Mouse (Mus musculus): ENCODE results near the gene Hyal2. TPM values are rescaled to one million over a fixed set of nuclear protein-coding genes. Genes with fewer than 3 reads are reported as not detected.
A peak's percentile ranks its signal among the peaks of the same experiment; 100 is the strongest.

The Hyal2 gene
- polyA plus RNA-seq, 1 experiment from 2014 or later, result 138 TPM

GRCm38 (mm10) chr9:107580501-107581317 is 13.0 kb downstream of the Hyal2 start, which contains the start of gene Hyal3:
Gene Hyal3 (plus strand): TSS chr9:107580818.
- no peaks in the 10 kb centered on the region for H3K36me3 ChIP-seq (replicated peaks; ENCODE audit: control insufficient read depth, insufficient read depth, low read depth, low read length)
- H3K4me3 ChIP-seq (ENCODE audit: low read depth, low read length), result peak within 1 kb of the TSS; percentile 57
- H3K4me1 ChIP-seq (ENCODE audit: control insufficient read depth, insufficient read depth, low read length), result no peaks in the 10 kb centered on the region; the same call in 1 of the 2 replicates
- no peaks in the 10 kb centered on the region for H3K27me3 ChIP-seq (ENCODE audit: control insufficient read depth, insufficient read depth, low read length)
- peak within 1 kb of the TSS; percentile 88 for H3K4me2 ChIP-seq (ENCODE audit: low read depth, low read length)
- H3K9ac ChIP-seq (replicated peaks; ENCODE audit: low read length), result peak within 1 kb of the TSS; percentile 75
- DNase-seq (ENCODE audit: low spot score), result peak; percentile 91
- WGBS, result under 1% methylated on average over 32 of the region's 32 CpGs
- no peaks in the 10 kb centered on the region for H3K9me3 ChIP-seq (replicated peaks; ENCODE audit: control insufficient read depth, low read length)
- peak within 1 kb of the TSS; percentile 81 for H3K27ac ChIP-seq (replicated peaks; ENCODE audit: low read depth, low read length)
- ATAC-seq (replicated peaks; ENCODE audit: insufficient number of reproducible peaks, low FRiP score, low TSS enrichment, low read depth), result peak; percentile 60

GRCm38 (mm10) chr9:107581584-107581983 is 13.8 kb downstream of the Hyal2 start:
- 69% methylated on average over 4 of the region's 4 CpGs for WGBS
- DNase-seq (ENCODE audit: low spot score) (no peak), ATAC-seq (replicated peaks; ENCODE audit: insufficient number of reproducible peaks, low FRiP score, low TSS enrichment, low read depth) (no peak)
- peak overlapping the region; percentile 57 for H3K4me3 ChIP-seq (ENCODE audit: low read depth, low read length)
- H3K27ac ChIP-seq (replicated peaks; ENCODE audit: low read depth, low read length), result 0 out of 2 replicates have a peak overlapping the region, but pooled peaks have one; percentile 81
- no peaks in the 10 kb centered on the region for H3K36me3 ChIP-seq (replicated peaks; ENCODE audit: control insufficient read depth, insufficient read depth, low read depth, low read length)
- H3K4me1 ChIP-seq (ENCODE audit: control insufficient read depth, insufficient read depth, low read length), result no peaks in the 10 kb centered on the region; the same call in 1 of the 2 replicates
- peak overlapping the region; percentile 88 for H3K4me2 ChIP-seq (ENCODE audit: low read depth, low read length)
- no peaks in the 10 kb centered on the region for H3K9me3 ChIP-seq (replicated peaks; ENCODE audit: control insufficient read depth, low read length)
- peak overlapping the region; percentile 75; the same call in 1 of the 2 replicates for H3K9ac ChIP-seq (replicated peaks; ENCODE audit: low read length)
- H3K27me3 ChIP-seq (ENCODE audit: control insufficient read depth, insufficient read depth, low read length), result no peaks in the 10 kb centered on the region

- DNase-seq (ENCODE audit: low spot score) (no peak), ATAC-seq (replicated peaks; ENCODE audit: insufficient number of reproducible peaks, low FRiP score, low TSS enrichment, low read depth) (no peak)
- H3K4me2 ChIP-seq (ENCODE audit: low read depth, low read length), result no peak overlapping the region
Measured at GRCm38 (mm10) chr9:107582509-107583062, 14.8 kb downstream of the Hyal2 start.

GRCm38 (mm10) chr9:107583174-107583573 is 15.4 kb downstream of the Hyal2 start:
- H3K27ac ChIP-seq (replicated peaks; ENCODE audit: low read depth, low read length), result no peak overlapping the region
- DNase-seq (ENCODE audit: low spot score), result no peak
- H3K4me1 ChIP-seq (ENCODE audit: control insufficient read depth, insufficient read depth, low read length), result peaks cover under 1% of the 10 kb centered on the region

More at GRCm38 (mm10) chr9:107582509-107583062, 14.8 kb downstream of the Hyal2 start:
- 90% methylated on average over 7 of the region's 7 CpGs for WGBS
- Histone ChIP-seq H3K27ac (replicated peaks; ENCODE audit: low read depth, low read length) (no peak overlapping the region), H3K4me1 (ENCODE audit: control insufficient read depth, insufficient read depth, low read length) (no peaks in the 10 kb centered on the region; the same call in 1 of the 2 replicates), H3K9ac (replicated peaks; ENCODE audit: low read length) (no peak overlapping the region; the same call in 1 of the 2 replicates), H3K36me3 (replicated peaks; ENCODE audit: control insufficient read depth, insufficient read depth, low read depth, low read length) (no peaks in the 10 kb centered on the region), H3K4me3 (ENCODE audit: low read depth, low read length) (no peak overlapping the region), H3K27me3 (ENCODE audit: control insufficient read depth, insufficient read depth, low read length) (no peaks in the 10 kb centered on the region), H3K9me3 (replicated peaks; ENCODE audit: control insufficient read depth, low read length) (no peaks in the 10 kb centered on the region)

GRCm38 (mm10) chr9:107586504-107586903 is 18.8 kb downstream of the Hyal2 start:
- ATAC-seq (replicated peaks; ENCODE audit: insufficient number of reproducible peaks, low FRiP score, low TSS enrichment, low read depth) (no peak), DNase-seq (ENCODE audit: low spot score) (no peak)
- H3K36me3 ChIP-seq (replicated peaks; ENCODE audit: control insufficient read depth, insufficient read depth, low read depth, low read length), result peaks cover 5% of the 10 kb centered on the region
- no peaks in the 10 kb centered on the region for H3K27me3 ChIP-seq (ENCODE audit: control insufficient read depth, insufficient read depth, low read length)
- H3K9ac ChIP-seq (replicated peaks; ENCODE audit: low read length), result no peak overlapping the region
- no peaks in the 10 kb centered on the region for H3K9me3 ChIP-seq (replicated peaks; ENCODE audit: control insufficient read depth, low read length)
- 91% methylated on average over 5 of the region's 5 CpGs for WGBS
- H3K27ac ChIP-seq (replicated peaks; ENCODE audit: low read depth, low read length), result no peak overlapping the region
- H3K4me1 ChIP-seq (ENCODE audit: control insufficient read depth, insufficient read depth, low read length), result peaks cover 3% of the 10 kb centered on the region
- H3K4me2 ChIP-seq (ENCODE audit: low read depth, low read length), result no peak overlapping the region
- H3K4me3 ChIP-seq (ENCODE audit: low read depth, low read length), result no peak overlapping the region

More at GRCm38 (mm10) chr9:107583174-107583573, 15.4 kb downstream of the Hyal2 start:
- H3K4me3 ChIP-seq (ENCODE audit: low read depth, low read length), result no peak overlapping the region
- H3K9ac ChIP-seq (replicated peaks; ENCODE audit: low read length), result no peak overlapping the region
- 90% methylated on average over 14 of the region's 14 CpGs for WGBS
- H3K9me3 ChIP-seq (replicated peaks; ENCODE audit: control insufficient read depth, low read length), result no peaks in the 10 kb centered on the region
- no peak for ATAC-seq (replicated peaks; ENCODE audit: insufficient number of reproducible peaks, low FRiP score, low TSS enrichment, low read depth)
- no peak overlapping the region for H3K4me2 ChIP-seq (ENCODE audit: low read depth, low read length)
- no peaks in the 10 kb centered on the region for H3K36me3 ChIP-seq (replicated peaks; ENCODE audit: control insufficient read depth, insufficient read depth, low read depth, low read length)
- H3K27me3 ChIP-seq (ENCODE audit: control insufficient read depth, insufficient read depth, low read length), result no peaks in the 10 kb centered on the region

- Histone ChIP-seq H3K4me1 (ENCODE audit: control insufficient read depth, insufficient read depth, low read length) (peaks cover 3% of the 10 kb centered on the region), H3K9me3 (replicated peaks; ENCODE audit: control insufficient read depth, low read length) (no peaks in the 10 kb centered on the region), H3K27ac (replicated peaks; ENCODE audit: low read depth, low read length) (no peak within 1 kb of the TSS), H3K9ac (replicated peaks; ENCODE audit: low read length) (peak within 1 kb of the TSS; percentile 22), H3K4me3 (ENCODE audit: low read depth, low read length) (peak within 1 kb of the TSS; percentile 45), H3K36me3 (replicated peaks; ENCODE audit: control insufficient read depth, insufficient read depth, low read depth, low read length) (peaks cover 5% of the 10 kb centered on the region), H3K27me3 (ENCODE audit: control insufficient read depth, insufficient read depth, low read length) (no peaks in the 10 kb centered on the region), H3K4me2 (ENCODE audit: low read depth, low read length) (peak within 1 kb of the TSS; percentile 56)
- ATAC-seq (replicated peaks; ENCODE audit: insufficient number of reproducible peaks, low FRiP score, low TSS enrichment, low read depth) (peak; percentile 95), DNase-seq (ENCODE audit: low spot score) (peak; percentile 100)
- 14% methylated on average over 46 of the region's 46 CpGs for WGBS
Measured at GRCm38 (mm10) chr9:107586974-107587832, 19.5 kb downstream of the Hyal2 start, which contains the start of gene Ifrd2. Gene Ifrd2 (plus strand): TSS chr9:107587642.

GRCm38 (mm10) chr9:107587833-107588639 is 20.3 kb downstream of the Hyal2 start:
- ATAC-seq (replicated peaks; ENCODE audit: insufficient number of reproducible peaks, low FRiP score, low TSS enrichment, low read depth) (no peak), DNase-seq (ENCODE audit: low spot score) (peak; percentile 64)
- peak overlapping the region; percentile 45 for H3K4me3 ChIP-seq (ENCODE audit: low read depth, low read length)
- H3K27me3 ChIP-seq (ENCODE audit: control insufficient read depth, insufficient read depth, low read length), result no peaks in the 10 kb centered on the region
- H3K4me1 ChIP-seq (ENCODE audit: control insufficient read depth, insufficient read depth, low read length), result peaks cover 3% of the 10 kb centered on the region
- H3K4me2 ChIP-seq (ENCODE audit: low read depth, low read length), result peak overlapping the region; percentile 56
- no peaks in the 10 kb centered on the region for H3K9me3 ChIP-seq (replicated peaks; ENCODE audit: control insufficient read depth, low read length)
- peak overlapping the region; percentile 22 for H3K9ac ChIP-seq (replicated peaks; ENCODE audit: low read length)
- WGBS, result 5% methylated on average over 33 of the region's 33 CpGs
- no peak overlapping the region for H3K27ac ChIP-seq (replicated peaks; ENCODE audit: low read depth, low read length)
- peaks cover 8% of the 10 kb centered on the region for H3K36me3 ChIP-seq (replicated peaks; ENCODE audit: control insufficient read depth, insufficient read depth, low read depth, low read length)
